Mouse (Mus musculus) CH12.LX (cell line): ENCODE results near the gene Ndufv2. TPM values are rescaled to one million over a fixed set of nuclear protein-coding genes. Genes with fewer than 3 reads are reported as not detected.

Source experiments
- DNase-seq: peaks from one replicate; pipeline ENCODE4 v3.0.0-alpha.2; 2013; ENCODE audit errors: extremely low read depth
- H3K27ac ChIP-seq: 2 replicates; pipeline ENCODE4 v1.5.1; 2012; ENCODE audit warnings: low read depth, mild to moderate bottlenecking, control low read depth, moderate library complexity; ENCODE audit not compliant: insufficient read depth
- H3K27me3 ChIP-seq: replicated peaks from 2 replicates; pipeline ENCODE3; 2012; ENCODE audit warnings: inconsistent platforms
- H3K36me3 ChIP-seq, 2 experiments: replicated peaks in 1 of 2; 2 replicates each; pipeline versions ENCODE3 to v1.6.1; 2012; ENCODE audit warnings: inconsistent platforms in 1 of 2, low read length in 1 of 2, mild to moderate bottlenecking in 1 of 2, mixed read lengths in 1 of 2, moderate library complexity in 1 of 2; ENCODE audit not compliant: control insufficient read depth in 1 of 2, insufficient read depth in 1 of 2
- H3K4me1 ChIP-seq, 2 experiments: 2 replicates each; pipeline ENCODE4 v1.6.1; 2012; ENCODE audit warnings: inconsistent platforms in 1 of 2, moderate library complexity in 1 of 2; ENCODE audit not compliant: insufficient read depth in 2 of 2, control insufficient read depth in 1 of 2
- H3K4me2 ChIP-seq: 2 replicates; pipeline ENCODE4 v1.6.1; 2012; ENCODE audit warnings: low read depth, mild to moderate bottlenecking, control low read depth; ENCODE audit not compliant: poor library complexity, insufficient read depth, severe bottlenecking
- H3K4me3 ChIP-seq, 3 experiments: fragments of 150-350 bp in 1 of 3; sonication (generic) in 1 of 3; replicated peaks in 1 of 3; 2 replicates each; pipeline versions ENCODE3 to v1.5.1; 2011 to 2012; ENCODE audit warnings: low read depth in 2 of 3, low read length in 2 of 3, mild to moderate bottlenecking in 2 of 3, moderate library complexity in 2 of 3, control low read depth in 1 of 3, improper control_type of control experiment in 1 of 3, inconsistent platforms in 1 of 3, mixed read lengths in 1 of 3; ENCODE audit not compliant: poor library complexity in 1 of 3
- H3K79me2 ChIP-seq: replicated peaks from 2 replicates; pipeline ENCODE4 v1.6.1; 2012; ENCODE audit warnings: mild to moderate bottlenecking, moderate library complexity; ENCODE audit not compliant: control insufficient read depth, poor library complexity, insufficient read depth, severe bottlenecking; ENCODE audit errors: extremely low read depth
- H3K9ac ChIP-seq: 2 replicates; pipeline ENCODE4 v1.6.1; 2012; ENCODE audit warnings: low read depth, mild to moderate bottlenecking, control low read depth, moderate library complexity; ENCODE audit not compliant: insufficient read depth
- H3K9me3 ChIP-seq: replicated peaks from 2 replicates; pipeline ENCODE3; 2012; ENCODE audit warnings: low read length, inconsistent platforms, mixed read lengths
- E2F4 ChIP-seq: IDR thresholded peaks from 2 replicates; pipeline ENCODE4 v1.6.1; 2011; ENCODE audit warnings: low read depth, low read length, improper control_type of control experiment; ENCODE audit not compliant: insufficient replicate concordance
- EP300 ChIP-seq: IDR thresholded peaks from 2 replicates; pipeline ENCODE4 v1.6.1; 2011; ENCODE audit warnings: low read length, improper control_type of control experiment
- HCFC1 ChIP-seq: IDR thresholded peaks from 2 replicates; pipeline ENCODE4 v1.6.1; 2012; ENCODE audit warnings: low read depth, mild to moderate bottlenecking, inconsistent platforms, low read length, improper control_type of control experiment
- IRF4 ChIP-seq: IDR thresholded peaks from 2 replicates; pipeline ENCODE4 v1.6.1; 2014; ENCODE audit warnings: low read depth, mild to moderate bottlenecking, inconsistent platforms, low read length, improper control_type of control experiment
- MXI1 ChIP-seq: IDR thresholded peaks from 2 replicates; pipeline ENCODE4 v1.6.1; 2011; ENCODE audit warnings: mild to moderate bottlenecking, low read depth, low read length, improper control_type of control experiment
- PAX5 ChIP-seq: IDR thresholded peaks from 2 replicates; pipeline ENCODE4 v1.6.1; 2012; ENCODE audit warnings: low read length, inconsistent platforms, mixed read lengths
- USF2 ChIP-seq: conservative IDR thresholded peaks from 2 replicates; pipeline ENCODE4 v1.6.1; 2011; ENCODE audit warnings: low read depth, low read length, improper control_type of control experiment
- ZC3H11A ChIP-seq: IDR thresholded peaks from 2 replicates; pipeline ENCODE4 v1.6.1; 2012; ENCODE audit warnings: low read depth, mild to moderate bottlenecking, inconsistent platforms, low read length, improper control_type of control experiment
- ZMIZ1 ChIP-seq: IDR thresholded peaks from 2 replicates; pipeline ENCODE4 v1.6.1; 2012; ENCODE audit warnings: low read depth, mild to moderate bottlenecking, inconsistent platforms, low read length, improper control_type of control experiment
- dilution Hi-C: fragments of 300-500 bp; cut with MboI; formaldehyde crosslinking; loops from 2 replicates; pipeline ENCODE4 v1.14.3; 2020; ENCODE audit warnings: low sequenced_read_pairs; ENCODE audit not compliant: extremely low pct_unique_long_range_greater_than_20kb, extremely low pct_ligation_motif_present
- in situ Hi-C: fragments of 300-500 bp; cut with MboI; formaldehyde crosslinking; loops from 3 replicates; pipeline ENCODE4 v1.14.3; 2019; ENCODE audit warnings: low sequenced_read_pairs, low pct_ligation_motif_present, low pct_unique_long_range_greater_than_20kb, mixed read lengths
- polyA plus RNA-seq: library from polyadenylated mRNA; unstranded; fragments of >175 nt; gene quantifications from 2 replicates; pipeline ENCODE4 v1.2.1, GENCODE M21; 2012; ENCODE audit warnings: low read depth; ENCODE audit not compliant: insufficient read length
- total RNA-seq, 2 experiments: library from RNA; depleted of rRNA; stranded (reverse); fragments of 300-350 nt in 1 of 2; fragments of >200 nt in 1 of 2; gene quantifications; 2 replicates each; pipeline ENCODE4 v1.2.3; 2012 to 2014

Ndufv2 gene
- total and polyA plus RNA-seq, 3 experiments: 108 to 260 (median 201) TPM

DNA sequence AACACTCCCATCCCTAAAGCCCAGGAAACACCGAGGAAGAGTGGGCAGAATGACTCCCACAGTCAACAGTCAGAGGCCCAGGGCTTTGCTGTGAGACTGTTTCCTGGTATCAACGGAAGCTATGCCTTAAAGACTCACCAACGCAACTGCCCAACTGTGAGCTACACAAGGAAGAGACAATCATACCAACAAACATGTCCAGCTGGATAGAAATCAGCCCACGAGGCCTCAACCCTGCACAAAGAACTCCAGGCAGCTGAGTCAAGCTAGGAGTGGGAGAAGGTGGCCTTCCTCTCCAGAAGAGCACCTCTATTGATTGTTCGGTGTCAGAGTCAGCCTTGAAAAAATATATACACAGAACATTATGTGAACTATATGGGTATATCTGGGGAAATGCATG lies 69.4 kb downstream of the Ndufv2 start:
- no peak for DNase-seq
- dilution Hi-C loops: no loop called here

More for the DNA sequence above, 69.4 kb downstream of the Ndufv2 start:
- no peaks in the 10 kb centered on the region for H3K27me3 ChIP-seq
- no peak for TF ChIP-seq HCFC1
- no peak for TF ChIP-seq PAX5
- no peak for TF ChIP-seq MXI1
- TF ChIP-seq EP300: no peak
- no peak for TF ChIP-seq USF2
- TF ChIP-seq ZC3H11A: no peak
- no peak for TF ChIP-seq E2F4
- TF ChIP-seq IRF4: no peak
- TF ChIP-seq ZMIZ1: no peak
- TF ChIP-seq, all 38 proteins: peak for 0
- no peaks in the 10 kb centered on the region for H3K9me3 ChIP-seq
- no peak overlapping the region for H3K27ac ChIP-seq
- no peak overlapping the region for H3K9ac ChIP-seq
- no peak overlapping the region for H3K4me2 ChIP-seq
- H3K4me3 ChIP-seq: no peak overlapping the region
- in situ Hi-C loops: no loop called here
- no peaks in the 10 kb centered on the region for H3K4me1 ChIP-seq
- peaks cover 0 to 18% of the 10 kb centered on the region in 2 experiments for H3K36me3 ChIP-seq
- no peaks in the 10 kb centered on the region for H3K79me2 ChIP-seq

Other genes with a start within 250 kb of the Ndufv2 start
- gene Ralbp1, start 215.8 kb downstream of the Ndufv2 start, total RNA-seq (2012; rRNA removed): 22.8 and 26.5 TPM in 2 replicates
- gene Ralbp1, start 215.8 kb downstream of the Ndufv2 start, total RNA-seq (2014; rRNA removed): 27.2 and 28.1 TPM in 2 replicates
- 25.3 and 25.9 TPM in 2 replicates for gene Ralbp1, start 215.8 kb downstream of the Ndufv2 start, polyA plus RNA-seq
- 17.4 and 18.2 TPM in 2 replicates for gene Twsg1, start 150.3 kb downstream of the Ndufv2 start, total RNA-seq (2012; rRNA removed)
- gene Twsg1, start 150.3 kb downstream of the Ndufv2 start, total RNA-seq (2014; rRNA removed): 12.0 and 12.6 TPM in 2 replicates
- 12.5 and 13.4 TPM in 2 replicates for gene Twsg1, start 150.3 kb downstream of the Ndufv2 start, polyA plus RNA-seq
- 5.6 and 5.7 TPM in 2 replicates for gene Ankrd12, start 24.5 kb downstream of the Ndufv2 start, total RNA-seq (2012; rRNA removed)
- gene Ankrd12, start 24.5 kb downstream of the Ndufv2 start, total RNA-seq (2014; rRNA removed): 1.1 and 1.7 TPM in 2 replicates
- gene Ankrd12, start 24.5 kb downstream of the Ndufv2 start, polyA plus RNA-seq: 1.2 and 1.6 TPM in 2 replicates
- gene Washc1, start 10.0 kb upstream of the Ndufv2 start, total RNA-seq (2012; rRNA removed): 18.3 and 20.3 TPM in 2 replicates
- 16.4 and 16.5 TPM in 2 replicates for gene Washc1, start 10.0 kb upstream of the Ndufv2 start, total RNA-seq (2014; rRNA removed)
- 27.4 and 27.8 TPM in 2 replicates for gene Washc1, start 10.0 kb upstream of the Ndufv2 start, polyA plus RNA-seq
- gene Ddx11, start 22.0 kb upstream of the Ndufv2 start, total RNA-seq (2012; rRNA removed): 17.8 and 22.7 TPM in 2 replicates
- gene Ddx11, start 22.0 kb upstream of the Ndufv2 start, total RNA-seq (2014; rRNA removed): 11.8 and 12.7 TPM in 2 replicates
- gene Ddx11, start 22.0 kb upstream of the Ndufv2 start, polyA plus RNA-seq: 21.5 and 22.6 TPM in 2 replicates